Mouse (Mus musculus) liver, adult (tissue): Measurements from ENCODE around the gene Dock2.

Experiments used
- GATA4 ChIP-seq: IDR thresholded peaks from 2 replicates; pipeline ENCODE4 v1.6.1; 2014; ENCODE audit warnings: mild to moderate bottlenecking, low read length; ENCODE audit not compliant: insufficient replicate concordance

The Dock2 gene

DNA sequence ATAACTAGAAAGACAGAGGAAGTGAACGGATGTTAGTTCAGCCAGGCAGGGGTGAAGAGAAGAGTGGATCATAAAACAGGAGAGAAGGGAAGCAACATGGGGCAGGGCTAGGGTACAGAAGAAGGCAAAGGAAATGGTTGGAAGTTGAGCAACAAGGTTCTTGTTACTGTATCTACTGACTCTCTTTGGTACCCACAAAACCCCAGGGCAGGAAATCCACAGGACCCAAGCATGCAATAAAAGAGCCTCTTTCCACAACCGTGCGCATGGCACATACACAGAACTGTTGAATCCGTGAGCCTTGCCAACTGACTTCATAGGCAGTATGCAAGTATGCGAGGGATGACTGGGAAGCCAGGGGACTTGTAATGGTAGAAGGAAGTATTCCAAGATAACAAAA lies 76.3 kb downstream of the Dock2 start:
- no peak for TF ChIP-seq GATA4

DNA sequence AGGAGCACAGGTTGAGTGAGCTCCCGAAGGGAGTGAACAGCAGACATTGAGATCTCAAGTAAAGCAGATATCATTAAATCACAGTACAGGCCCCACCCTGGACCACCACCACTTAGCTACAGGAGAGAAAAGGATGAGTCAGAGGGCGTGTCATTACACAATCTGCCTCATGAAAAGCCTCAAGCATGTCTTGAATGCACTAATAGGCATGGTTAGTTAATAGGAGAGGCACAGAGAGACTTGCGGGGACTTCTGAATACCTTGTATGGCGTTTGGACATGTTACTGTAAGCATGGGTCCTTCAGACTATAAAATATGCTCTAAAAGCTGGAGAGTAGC lies 78.6 kb downstream of the Dock2 start:
- TF ChIP-seq GATA4: no peak

DNA sequence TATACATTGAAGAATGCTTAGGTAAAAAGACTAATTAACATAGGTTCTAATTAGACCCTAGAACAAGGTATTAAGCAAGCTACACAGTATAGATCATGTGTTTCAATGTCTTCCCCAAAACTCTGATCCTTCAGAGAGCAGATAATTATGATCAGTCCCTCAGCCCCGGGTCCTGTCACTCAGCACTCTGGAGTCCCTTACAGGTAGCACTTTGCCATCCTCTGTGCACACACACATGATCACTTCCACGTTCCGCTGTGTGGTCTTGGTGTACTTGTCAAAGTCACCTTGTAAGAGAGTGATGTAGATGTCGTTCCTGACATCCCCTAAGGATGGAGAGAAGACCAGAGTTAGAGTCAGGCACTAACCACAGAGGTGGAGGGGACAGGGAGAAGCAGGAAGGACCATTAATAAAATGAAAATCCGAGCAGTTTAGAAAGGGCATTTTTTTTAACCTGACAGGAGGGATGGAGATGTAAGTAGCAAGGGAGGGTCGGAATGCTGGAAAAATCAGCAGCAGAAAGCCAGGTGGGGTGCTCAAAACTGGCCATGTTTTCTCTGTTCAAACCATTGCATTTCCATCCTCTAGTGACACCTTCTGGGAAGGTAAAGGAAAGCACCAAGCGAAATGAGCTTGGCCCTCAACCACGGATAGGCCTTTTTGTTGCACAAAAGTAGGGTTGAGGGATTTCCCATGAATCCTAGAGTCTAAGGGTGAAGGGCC lies 79.1 kb downstream of the Dock2 start:
- no peak for TF ChIP-seq GATA4

DNA sequence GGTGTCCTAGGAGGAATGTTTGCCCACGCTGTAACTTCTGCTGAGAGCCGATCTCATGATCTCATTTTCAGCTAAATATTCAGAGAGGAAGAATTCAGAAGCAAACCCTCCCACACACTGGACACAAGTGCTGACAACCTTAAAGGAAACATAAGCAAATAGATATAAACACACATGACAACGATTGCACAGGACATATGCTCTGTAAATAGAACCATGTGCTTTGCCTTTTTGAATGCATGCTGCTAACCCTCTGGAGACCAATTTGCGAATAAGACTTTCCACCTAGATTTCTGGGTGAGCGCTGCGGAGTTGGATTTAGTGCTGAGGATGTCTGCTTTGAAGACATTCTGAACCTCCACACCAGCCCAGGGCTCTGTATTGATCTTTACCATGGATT lies 79.8 kb downstream of the Dock2 start:
- TF ChIP-seq GATA4: no peak

DNA sequence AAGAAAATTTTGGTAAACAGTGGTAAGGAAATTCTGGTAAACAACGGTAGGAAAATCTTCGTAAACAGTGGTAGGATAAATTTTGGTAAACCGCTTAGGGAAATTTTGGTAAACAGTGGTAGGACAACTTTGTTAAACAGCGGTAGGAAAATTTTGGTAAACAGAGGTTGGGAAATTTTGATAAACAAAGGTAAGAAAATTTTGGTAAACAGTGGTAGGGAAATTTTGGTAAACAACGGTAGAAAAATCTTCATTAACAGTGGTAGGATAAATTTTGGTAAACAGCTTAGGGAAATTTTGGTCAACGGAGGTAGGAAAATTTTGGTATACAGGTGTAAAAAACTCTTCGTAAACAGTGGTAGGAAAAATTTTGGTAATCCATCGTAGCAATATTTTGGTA lies 101.9 kb downstream of the Dock2 start:
- TF ChIP-seq GATA4: no peak

DNA sequence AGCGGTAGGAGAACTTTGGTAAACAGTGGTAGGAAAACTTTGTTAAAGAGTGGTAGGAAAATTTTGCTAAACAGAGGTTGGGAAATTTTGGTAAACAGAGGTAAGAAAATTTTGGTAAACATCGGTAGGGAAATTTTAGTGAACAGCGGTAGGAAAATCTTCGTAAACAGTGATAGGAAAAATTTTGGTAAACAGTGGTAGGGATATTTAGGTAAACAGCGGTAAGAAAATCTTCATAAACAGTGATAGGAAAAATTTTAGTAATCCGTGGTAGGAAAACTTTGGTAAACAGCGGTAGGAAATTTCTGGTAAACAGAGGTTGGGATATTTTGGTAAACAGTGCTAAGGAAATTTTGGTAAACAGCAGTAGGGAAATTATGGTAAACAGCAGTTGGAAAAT lies 239.1 kb downstream of the Dock2 start:
- no peak for TF ChIP-seq GATA4

DNA sequence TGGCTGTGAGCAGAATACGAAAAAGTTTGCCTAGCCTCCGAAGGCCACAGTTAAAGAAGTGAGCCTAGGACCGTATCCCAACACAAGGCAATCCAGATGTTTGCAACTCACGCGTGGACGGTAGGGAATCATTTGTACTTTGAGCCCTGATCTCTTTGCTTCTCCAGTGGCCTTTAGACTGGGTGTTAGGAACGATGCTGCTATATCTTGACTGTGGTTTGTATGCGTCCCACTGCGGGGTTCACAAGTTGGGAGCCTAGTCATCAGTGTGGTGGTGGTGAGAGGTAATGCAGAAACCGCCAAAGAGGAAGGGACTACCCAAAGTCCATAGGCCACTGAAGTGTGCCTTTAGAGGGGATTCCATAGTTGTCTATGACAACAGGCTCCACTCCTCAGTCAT lies 251.6 kb downstream of the Dock2 start:
- no peak for TF ChIP-seq GATA4

DNA sequence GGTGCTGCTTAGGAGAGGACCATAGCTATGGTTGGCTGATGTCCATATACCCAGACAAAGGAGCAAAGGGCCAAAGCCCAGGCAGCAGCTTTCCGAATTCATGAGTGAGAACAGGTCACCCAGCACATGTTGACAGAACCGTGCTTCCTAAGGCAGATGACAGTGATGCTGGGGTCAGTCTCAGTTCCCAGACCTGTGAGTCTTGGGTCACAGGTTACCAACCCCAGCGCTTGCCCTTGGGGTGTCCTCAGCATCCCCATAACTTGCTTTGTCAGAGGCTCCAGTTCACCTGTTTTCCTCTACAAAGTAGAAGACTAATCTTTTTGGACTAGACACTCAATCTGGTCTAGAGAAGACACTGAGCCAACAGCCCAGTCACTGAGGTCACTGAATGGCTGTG lies 252.7 kb downstream of the Dock2 start:
- no peak for TF ChIP-seq GATA4

DNA sequence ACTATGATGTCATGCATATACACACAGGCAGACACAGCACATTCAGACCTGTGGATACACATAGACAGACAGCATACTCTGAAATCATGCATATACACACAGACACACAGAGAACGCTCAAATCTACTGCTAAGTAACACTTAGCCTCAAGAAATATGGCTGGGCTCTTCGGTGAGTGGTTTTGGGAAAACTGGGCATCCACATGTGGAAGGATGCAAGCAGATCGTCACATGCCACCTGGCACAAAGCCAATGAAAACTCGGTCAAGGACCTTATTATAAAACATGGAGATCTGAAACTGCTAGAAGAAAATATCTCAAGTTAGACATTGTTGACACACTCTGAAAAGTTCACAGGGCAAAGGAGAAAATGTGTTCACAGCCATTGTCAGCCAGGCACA lies 255.7 kb downstream of the Dock2 start:
- no peak for TF ChIP-seq GATA4

DNA sequence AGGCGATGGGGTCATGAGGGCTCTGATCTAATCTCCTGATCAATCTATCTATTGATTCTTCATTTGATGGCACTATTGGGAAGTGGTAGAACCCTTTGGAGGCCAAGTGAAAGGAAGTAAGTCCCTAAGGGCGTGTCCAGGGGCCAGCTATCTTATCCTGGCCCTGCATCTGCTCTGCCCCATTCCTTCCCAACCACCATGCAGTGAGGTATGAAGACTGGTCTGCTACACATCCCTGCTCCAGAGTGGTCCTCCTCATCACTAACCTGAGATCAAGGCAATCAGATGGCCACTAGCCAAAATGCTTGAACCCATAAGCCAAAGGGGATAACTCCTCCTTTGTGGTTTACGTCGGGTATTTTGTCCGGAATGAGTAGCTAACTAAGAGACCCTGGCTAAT lies 256.5 kb downstream of the Dock2 start:
- no peak for TF ChIP-seq GATA4

DNA sequence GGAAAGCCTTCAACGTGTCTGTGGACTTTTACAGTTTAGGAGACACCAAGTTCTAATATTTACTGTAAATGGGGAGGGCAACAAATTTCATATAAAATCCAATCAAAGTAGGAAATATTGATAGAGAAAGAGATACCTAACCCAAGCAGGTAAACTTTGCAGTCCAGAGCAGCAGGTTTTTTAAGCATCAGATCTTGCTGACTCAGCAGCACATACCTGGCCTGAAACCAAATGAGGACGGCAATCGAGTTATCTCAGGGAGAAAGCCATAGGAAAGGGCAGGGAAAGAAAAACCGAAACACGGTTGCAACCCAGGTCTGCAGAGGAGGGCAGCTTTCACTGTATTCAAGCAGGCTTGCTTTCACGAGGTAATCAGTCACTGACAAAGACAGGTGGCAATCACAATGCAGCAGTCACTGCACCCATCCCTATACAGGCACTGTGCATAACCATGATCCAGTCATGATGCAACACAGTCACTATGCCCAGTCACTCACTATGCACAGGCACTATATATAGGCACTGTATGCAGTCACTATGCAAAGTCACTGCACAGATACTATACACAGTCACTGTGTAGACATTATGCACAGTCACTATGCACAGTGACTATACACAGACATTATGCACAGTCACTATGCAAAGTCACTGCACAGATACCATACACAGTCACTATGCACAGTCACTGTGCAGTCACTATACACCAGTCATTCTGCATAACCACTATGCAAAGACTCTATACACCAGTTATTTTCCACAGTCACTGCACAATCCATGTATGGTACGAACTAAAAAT lies 258.4 kb downstream of the Dock2 start:
- no peak for TF ChIP-seq GATA4

DNA sequence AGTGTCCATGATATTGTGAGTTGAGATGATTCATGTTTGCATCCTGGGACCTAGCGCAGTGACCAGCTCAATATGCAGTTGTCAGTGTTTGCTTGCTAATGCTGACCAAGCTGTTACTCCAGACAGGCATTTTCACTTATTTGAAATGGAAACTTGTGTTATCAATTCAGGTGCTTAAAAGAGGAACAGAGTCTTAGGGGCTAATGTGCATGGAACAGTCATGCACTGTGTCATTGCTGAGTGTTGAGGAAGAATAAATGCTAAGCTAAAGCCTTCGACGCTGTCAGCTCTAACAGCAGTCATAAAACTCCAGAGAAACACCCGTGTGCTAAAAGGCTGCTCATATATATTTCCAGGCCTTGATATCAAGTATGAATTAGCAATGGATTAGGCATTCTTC lies 259.1 kb downstream of the Dock2 start:
- TF ChIP-seq GATA4: no peak

DNA sequence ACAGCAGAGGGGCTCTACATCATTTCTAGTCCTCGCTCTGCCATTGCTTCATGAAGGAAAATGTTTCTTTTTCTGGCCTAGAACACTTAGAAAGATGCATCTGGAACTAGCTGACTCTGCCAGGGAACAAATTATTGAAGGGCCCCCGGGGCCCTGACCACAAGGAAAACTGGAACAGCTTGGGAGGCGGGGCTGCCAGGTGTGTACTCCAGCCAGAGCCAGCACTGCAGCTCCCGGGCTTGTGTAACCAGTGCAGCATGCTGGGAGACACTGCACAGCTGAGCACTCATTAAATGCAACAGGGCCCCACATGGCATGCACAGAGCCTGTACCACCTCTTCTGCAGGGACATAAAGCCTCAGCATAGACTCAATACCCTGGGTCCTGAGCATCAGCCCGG lies 265.1 kb downstream of the Dock2 start:
- no peak for TF ChIP-seq GATA4

DNA sequence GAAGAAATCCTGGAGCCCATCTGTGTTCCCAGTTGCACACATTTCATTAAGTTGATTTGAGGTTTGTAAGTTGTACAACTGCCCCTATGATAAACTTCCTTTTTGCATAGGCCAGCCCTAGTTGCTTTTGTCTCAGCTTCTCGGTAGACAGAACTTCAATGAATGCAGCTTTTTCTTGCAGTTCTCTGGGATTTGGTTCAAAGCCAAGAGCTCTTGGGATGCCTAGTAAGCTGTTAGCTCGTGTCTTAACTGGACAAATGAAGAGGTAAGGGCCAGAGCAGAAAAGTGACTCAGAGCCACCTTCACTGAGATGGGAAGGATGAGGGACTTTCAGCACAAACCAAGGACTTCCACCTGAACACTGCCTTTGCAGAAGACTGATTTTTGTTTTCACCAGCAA lies 266.7 kb downstream of the Dock2 start:
- no peak for TF ChIP-seq GATA4

DNA sequence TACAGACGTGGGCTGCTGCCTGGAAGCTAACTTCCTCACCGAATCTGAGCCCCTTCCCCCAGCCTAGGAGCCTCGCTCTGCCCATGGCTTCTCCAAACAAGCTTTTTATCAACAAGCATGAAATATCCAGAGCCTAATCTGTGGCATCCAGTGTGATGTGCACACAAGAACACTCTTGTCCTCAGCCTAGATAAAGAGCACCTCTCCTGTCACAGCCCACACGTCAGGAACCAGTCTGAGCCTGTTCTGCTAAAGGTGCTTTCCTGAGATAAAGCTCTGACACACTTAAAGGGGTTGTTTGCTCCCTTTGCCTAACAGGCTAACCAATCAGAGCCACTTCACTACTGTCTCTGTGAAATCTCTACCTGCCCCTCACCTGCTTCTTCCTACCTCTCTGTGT lies 268.4 kb downstream of the Dock2 start:
- no peak for TF ChIP-seq GATA4

DNA sequence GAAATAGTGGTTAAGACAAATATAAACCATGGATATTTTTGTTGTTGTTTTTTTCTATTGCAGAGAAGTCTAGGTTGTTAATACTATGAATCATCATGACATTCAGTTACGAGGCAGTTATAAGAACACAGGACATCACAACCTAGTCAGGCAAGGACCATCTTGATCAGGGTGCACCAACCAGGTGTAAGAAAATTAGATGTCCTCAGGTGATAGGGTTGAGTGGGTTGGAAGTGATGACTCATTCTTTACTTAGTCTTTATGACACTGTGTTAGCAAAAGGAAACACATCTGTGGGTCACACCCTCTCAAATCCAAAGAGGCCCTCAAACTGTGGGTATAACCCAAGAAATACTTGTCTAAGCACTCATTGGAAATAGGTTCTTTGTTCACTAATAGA lies 277.3 kb downstream of the Dock2 start:
- TF ChIP-seq GATA4: no peak

DNA sequence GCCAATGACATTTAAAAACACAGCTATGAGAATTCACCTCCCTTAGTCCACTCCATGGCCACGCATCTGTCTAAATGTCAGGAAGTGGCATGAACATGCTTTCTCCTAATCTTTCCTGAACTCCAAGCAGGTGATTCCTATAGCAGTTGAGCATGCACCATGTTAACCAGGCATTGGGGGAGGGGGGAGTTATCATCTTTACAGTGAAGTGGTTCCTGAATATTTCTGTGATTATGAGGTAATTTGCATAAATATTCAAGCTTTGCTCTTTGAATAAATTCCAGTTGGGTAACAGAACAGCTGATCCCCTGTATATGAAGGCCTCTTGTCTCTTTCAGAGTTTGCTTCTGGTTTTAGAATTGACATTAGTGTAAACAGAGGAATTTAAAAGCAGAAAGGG lies 284.0 kb downstream of the Dock2 start:
- no peak for TF ChIP-seq GATA4
